Mouse (Mus musculus): ENCODE measurements around the gene Stom. TPM values are rescaled to one million over a fixed set of nuclear protein-coding genes. Genes with fewer than 3 reads are reported as not detected.

Stom gene
- polyA plus RNA-seq, 1 experiment from 2014 or later = 15.4 TPM

DNA sequence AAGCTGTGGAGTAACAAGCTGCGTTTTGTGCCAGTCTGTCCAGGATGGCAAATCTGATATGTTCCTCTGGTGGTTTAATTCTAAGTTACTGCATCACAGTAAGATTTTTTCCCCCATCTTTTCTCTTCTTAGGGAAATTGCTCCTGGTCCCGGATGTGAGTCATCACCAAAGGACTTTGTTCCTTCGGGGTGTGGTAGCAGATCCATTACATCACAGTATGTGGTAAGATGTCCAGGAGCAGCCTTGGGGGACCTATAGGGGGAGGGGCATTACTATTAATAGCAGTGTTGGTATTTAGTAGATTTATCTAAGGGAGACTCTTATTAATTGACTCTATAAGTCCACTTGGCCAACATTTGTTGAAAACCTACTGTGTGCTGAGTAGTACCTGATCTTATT is 5.8 kb upstream of the Stom start:
- Histone ChIP-seq H3K27ac (ENCODE audit: low read depth, low read length) (no peak overlapping the region), H3K9me3 (ENCODE audit: control insufficient read depth, low read length) (no peaks in the 10 kb centered on the region), H3K4me1 (ENCODE audit: control insufficient read depth, insufficient read depth, low read length) (no peaks in the 10 kb centered on the region), H3K36me3 (ENCODE audit: control insufficient read depth, insufficient read depth, low read length) (no peaks in the 10 kb centered on the region), H3K27me3 (ENCODE audit: control insufficient read depth, insufficient read depth, low read length) (no peaks in the 10 kb centered on the region), H3K4me2 (no peak overlapping the region), H3K9ac (ENCODE audit: low read length) (no peak overlapping the region), H3K4me3 (ENCODE audit: low read depth, low read length) (no peak overlapping the region)
- no peak for DNase-seq (ENCODE audit: low spot score, missing footprints)
- no peak for ATAC-seq (ENCODE audit: low FRiP score)
- 85% methylated on average over 3 of the region's 3 CpGs for WGBS

DNA sequence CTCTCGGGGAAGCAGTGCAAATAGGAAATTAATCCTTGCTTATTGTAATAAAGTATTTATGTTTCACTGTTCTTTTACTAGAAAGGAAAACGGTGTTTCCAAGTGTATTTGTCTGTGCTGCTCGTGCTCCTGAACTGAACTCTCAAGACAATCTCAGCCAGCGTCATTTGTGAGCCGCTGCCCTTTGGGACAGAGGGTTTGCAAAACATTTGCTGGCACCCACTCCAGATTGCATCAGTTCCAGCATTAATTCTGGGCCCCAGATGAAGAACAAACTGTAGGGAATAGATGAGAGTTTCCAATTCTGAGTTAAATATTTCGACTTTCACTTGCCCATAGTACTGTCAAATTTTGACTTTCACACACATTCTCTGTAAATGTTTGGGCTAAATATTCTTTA is 1.9 kb upstream of the Stom start:
- H3K9ac ChIP-seq (ENCODE audit: low read length) = no peak overlapping the region
- WGBS = 87% methylated on average over 6 of the region's 6 CpGs
- H3K4me2 ChIP-seq = no peak overlapping the region
- H3K27me3 ChIP-seq (ENCODE audit: control insufficient read depth, insufficient read depth, low read length) = no peaks in the 10 kb centered on the region
- H3K4me3 ChIP-seq (ENCODE audit: low read depth, low read length) = no peak overlapping the region
- no peaks in the 10 kb centered on the region for H3K9me3 ChIP-seq (ENCODE audit: control insufficient read depth, low read length)
- no peak for ATAC-seq (ENCODE audit: low FRiP score)
- no peak for DNase-seq (ENCODE audit: low spot score, missing footprints)
- peaks cover 13% of the 10 kb centered on the region for H3K4me1 ChIP-seq (ENCODE audit: control insufficient read depth, insufficient read depth, low read length)
- H3K27ac ChIP-seq (ENCODE audit: low read depth, low read length) = no peak overlapping the region
- no peaks in the 10 kb centered on the region for H3K36me3 ChIP-seq (ENCODE audit: control insufficient read depth, insufficient read depth, low read length)

DNA sequence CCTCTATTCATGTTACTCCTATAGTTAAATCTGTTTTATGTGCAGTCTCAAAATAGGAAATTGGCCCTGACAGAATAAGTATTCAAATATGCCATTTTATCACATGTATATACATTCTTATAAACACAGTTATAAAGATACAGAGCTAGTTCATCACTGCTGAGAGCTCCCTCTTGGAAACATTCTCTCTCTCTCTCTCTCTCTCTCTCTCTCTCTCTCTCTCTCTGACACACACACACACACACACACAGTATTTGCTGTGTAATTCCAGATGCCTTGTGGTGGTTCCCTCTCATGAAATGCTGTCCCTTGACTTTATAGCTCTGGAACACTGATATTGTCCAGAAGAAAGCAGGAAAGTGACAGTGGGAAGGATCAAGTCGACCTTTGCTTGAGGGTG is 1.3 kb upstream of the Stom start:
- no peak overlapping the region for H3K4me3 ChIP-seq (ENCODE audit: low read depth, low read length)
- H3K27ac ChIP-seq (ENCODE audit: low read depth, low read length) = no peak overlapping the region
- DNase-seq (ENCODE audit: low spot score, missing footprints) = no peak
- no peak overlapping the region for H3K9ac ChIP-seq (ENCODE audit: low read length)
- 78% methylated on average over 1 of the region's 1 CpGs for WGBS
- no peaks in the 10 kb centered on the region for H3K36me3 ChIP-seq (ENCODE audit: control insufficient read depth, insufficient read depth, low read length)
- H3K4me1 ChIP-seq (ENCODE audit: control insufficient read depth, insufficient read depth, low read length) = peaks cover 13% of the 10 kb centered on the region
- H3K27me3 ChIP-seq (ENCODE audit: control insufficient read depth, insufficient read depth, low read length) = no peaks in the 10 kb centered on the region
- no peak overlapping the region for H3K4me2 ChIP-seq
- H3K9me3 ChIP-seq (ENCODE audit: control insufficient read depth, low read length) = no peaks in the 10 kb centered on the region
- ATAC-seq (ENCODE audit: low FRiP score) = no peak

DNA sequence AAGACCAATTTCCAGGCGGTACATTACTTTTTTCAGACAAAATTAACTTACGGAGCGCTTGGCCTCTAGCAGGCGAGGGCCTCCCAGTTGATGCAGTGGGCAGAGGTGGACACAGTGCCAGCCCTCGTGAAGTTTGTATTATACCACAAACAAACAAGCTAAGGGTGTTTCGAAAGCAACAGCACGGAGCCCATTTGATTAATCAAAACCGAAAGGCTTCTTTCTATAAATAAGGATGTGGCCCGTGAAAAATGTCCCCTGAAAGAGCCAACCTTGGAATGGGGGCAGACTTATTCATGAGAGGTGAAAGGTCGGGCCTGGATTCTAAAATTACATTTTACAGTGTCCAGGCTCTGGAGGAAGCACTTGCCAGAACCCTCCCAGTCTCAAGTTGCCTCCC is 643 bp upstream of the Stom start:
- H3K4me2 ChIP-seq = peak overlapping the region; percentile 99
- no peaks in the 10 kb centered on the region for H3K36me3 ChIP-seq (ENCODE audit: control insufficient read depth, insufficient read depth, low read length)
- no peak overlapping the region for H3K27ac ChIP-seq (ENCODE audit: low read depth, low read length)
- H3K4me1 ChIP-seq (ENCODE audit: control insufficient read depth, insufficient read depth, low read length) = peaks cover 13% of the 10 kb centered on the region
- H3K27me3 ChIP-seq (ENCODE audit: control insufficient read depth, insufficient read depth, low read length) = no peaks in the 10 kb centered on the region
- no peak for DNase-seq (ENCODE audit: low spot score, missing footprints)
- no peak for ATAC-seq (ENCODE audit: low FRiP score)
- 51% methylated on average over 10 of the region's 10 CpGs for WGBS
- H3K9ac ChIP-seq (ENCODE audit: low read length) = peak overlapping the region; percentile 60
- no peaks in the 10 kb centered on the region for H3K9me3 ChIP-seq (ENCODE audit: control insufficient read depth, low read length)
- peak overlapping the region; percentile 65 for H3K4me3 ChIP-seq (ENCODE audit: low read depth, low read length)

DNA sequence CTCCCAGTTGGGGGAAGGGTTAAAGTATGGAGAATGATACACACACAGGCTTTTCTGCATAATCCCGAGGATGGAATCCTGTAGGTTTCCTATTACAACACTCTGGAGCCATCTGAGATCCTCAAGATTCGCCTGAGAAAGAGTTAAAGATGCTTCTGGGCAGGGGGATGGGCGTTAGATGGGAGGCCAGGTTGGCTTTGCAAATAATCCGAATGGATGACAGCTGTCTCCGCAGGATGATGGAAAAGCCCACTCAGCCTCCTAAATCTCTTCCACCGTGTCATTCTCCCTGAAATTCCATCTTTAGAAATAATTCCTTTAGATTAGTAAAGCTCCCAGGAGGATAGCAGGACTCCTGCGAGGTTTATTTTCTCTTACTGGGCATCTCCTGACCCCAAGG is 1.2 kb downstream of the Stom start:
- no peak overlapping the region for H3K4me3 ChIP-seq (ENCODE audit: low read depth, low read length)
- H3K9ac ChIP-seq (ENCODE audit: low read length) = no peak overlapping the region; the same call in 1 of the 2 replicates
- 6% methylated on average over 7 of the region's 7 CpGs for WGBS
- no peak overlapping the region for H3K27ac ChIP-seq (ENCODE audit: low read depth, low read length)
- DNase-seq (ENCODE audit: low spot score, missing footprints) = peak; percentile 86
- peaks cover 13% of the 10 kb centered on the region for H3K4me1 ChIP-seq (ENCODE audit: control insufficient read depth, insufficient read depth, low read length)
- no peaks in the 10 kb centered on the region for H3K9me3 ChIP-seq (ENCODE audit: control insufficient read depth, low read length)
- H3K36me3 ChIP-seq (ENCODE audit: control insufficient read depth, insufficient read depth, low read length) = no peaks in the 10 kb centered on the region
- no peak for ATAC-seq (ENCODE audit: low FRiP score)
- peak overlapping the region; percentile 99; the same call in 1 of the 2 replicates for H3K4me2 ChIP-seq
- H3K27me3 ChIP-seq (ENCODE audit: control insufficient read depth, insufficient read depth, low read length) = no peaks in the 10 kb centered on the region

DNA sequence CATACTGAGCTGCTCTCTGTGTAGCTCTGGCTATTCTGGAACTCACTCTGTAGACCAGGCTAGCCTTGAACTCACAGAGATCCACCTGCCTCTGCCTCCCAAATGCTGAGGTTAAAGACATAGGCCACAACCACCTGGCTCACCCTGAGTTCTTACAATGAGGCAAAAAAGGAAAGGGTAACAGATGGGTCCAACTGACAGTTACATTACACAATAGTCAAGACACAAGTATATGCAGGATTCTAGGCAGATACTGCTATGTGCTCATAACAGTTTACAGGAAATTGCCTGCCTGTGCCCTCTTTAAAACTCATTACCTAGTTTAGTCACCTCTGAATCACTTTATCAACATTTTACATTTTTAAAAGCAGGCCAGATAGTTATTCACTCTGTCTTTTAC is 3.1 kb downstream of the Stom start:
- ATAC-seq (ENCODE audit: low FRiP score) = no peak
- Histone ChIP-seq H3K9ac (ENCODE audit: low read length) (no peak overlapping the region), H3K4me2 (no peak overlapping the region)

DNA sequence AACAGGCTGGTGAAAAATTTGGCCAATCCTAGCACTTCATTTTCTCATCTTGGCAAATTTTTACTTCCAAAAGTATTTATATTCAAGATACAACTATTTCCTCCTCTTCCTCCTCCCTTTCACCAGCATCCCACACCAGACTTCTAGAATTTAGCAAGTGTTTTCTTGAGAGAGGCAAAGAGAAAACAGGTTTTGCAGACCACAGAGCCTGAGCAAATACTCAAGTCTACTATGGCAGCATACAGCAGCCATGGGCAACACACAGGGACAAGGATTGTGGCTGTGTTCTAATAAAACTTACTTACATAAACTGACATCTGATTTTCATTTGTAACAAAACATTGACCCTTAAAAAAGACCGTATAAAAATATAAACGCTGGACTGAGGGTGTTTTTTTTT is 5.6 kb downstream of the Stom start:
- Histone ChIP-seq H3K9ac (ENCODE audit: low read length) (no peak overlapping the region), H3K36me3 (ENCODE audit: control insufficient read depth, insufficient read depth, low read length) (no peaks in the 10 kb centered on the region), H3K27me3 (ENCODE audit: control insufficient read depth, insufficient read depth, low read length) (no peaks in the 10 kb centered on the region), H3K4me1 (ENCODE audit: control insufficient read depth, insufficient read depth, low read length) (peaks cover 8% of the 10 kb centered on the region), H3K4me3 (ENCODE audit: low read depth, low read length) (no peak overlapping the region), H3K4me2 (no peak overlapping the region), H3K27ac (ENCODE audit: low read depth, low read length) (no peak overlapping the region), H3K9me3 (ENCODE audit: control insufficient read depth, low read length) (no peaks in the 10 kb centered on the region)
- 70% methylated on average over 2 of the region's 2 CpGs for WGBS
- no peak for DNase-seq (ENCODE audit: low spot score, missing footprints)
- no peak for ATAC-seq (ENCODE audit: low FRiP score)

More for the DNA sequence above, 3.1 kb downstream of the Stom start:
- H3K9me3 ChIP-seq (ENCODE audit: control insufficient read depth, low read length) = no peaks in the 10 kb centered on the region
- no peak overlapping the region for H3K4me3 ChIP-seq (ENCODE audit: low read depth, low read length)
- peaks cover 13% of the 10 kb centered on the region for H3K4me1 ChIP-seq (ENCODE audit: control insufficient read depth, insufficient read depth, low read length)
- H3K27ac ChIP-seq (ENCODE audit: low read depth, low read length) = no peak overlapping the region
- no peak for DNase-seq (ENCODE audit: low spot score, missing footprints)
- no peaks in the 10 kb centered on the region for H3K27me3 ChIP-seq (ENCODE audit: control insufficient read depth, insufficient read depth, low read length)
- no peaks in the 10 kb centered on the region for H3K36me3 ChIP-seq (ENCODE audit: control insufficient read depth, insufficient read depth, low read length)

DNA sequence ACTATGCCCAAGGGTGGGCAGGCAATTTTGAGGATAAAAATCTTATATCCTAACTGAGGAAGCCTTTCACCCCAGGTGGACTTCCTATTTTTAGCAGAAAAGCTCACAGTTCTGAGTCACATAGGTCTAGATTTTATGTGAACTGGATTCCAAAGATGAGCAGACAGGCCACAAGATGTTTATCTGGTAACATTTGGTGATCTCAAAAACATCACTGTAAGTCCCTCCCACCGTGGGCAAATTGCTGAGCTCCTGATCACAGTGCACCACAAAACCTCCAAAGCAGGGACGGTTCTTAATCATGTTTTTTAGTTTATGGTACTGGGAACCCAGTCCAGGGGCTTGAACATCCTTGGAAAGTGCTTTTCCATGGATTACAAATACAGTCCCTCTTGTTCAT is 7.7 kb downstream of the Stom start:
- 88% methylated on average over 2 of the region's 2 CpGs for WGBS
- H3K4me1 ChIP-seq (ENCODE audit: control insufficient read depth, insufficient read depth, low read length) = no peaks in the 10 kb centered on the region
- H3K27ac ChIP-seq (ENCODE audit: low read depth, low read length) = no peak overlapping the region
- no peak for ATAC-seq (ENCODE audit: low FRiP score)
- no peaks in the 10 kb centered on the region for H3K36me3 ChIP-seq (ENCODE audit: control insufficient read depth, insufficient read depth, low read length)
- no peak overlapping the region for H3K9ac ChIP-seq (ENCODE audit: low read length)
- H3K27me3 ChIP-seq (ENCODE audit: control insufficient read depth, insufficient read depth, low read length) = no peaks in the 10 kb centered on the region
- H3K9me3 ChIP-seq (ENCODE audit: control insufficient read depth, low read length) = no peaks in the 10 kb centered on the region
- H3K4me3 ChIP-seq (ENCODE audit: low read depth, low read length) = no peak overlapping the region
- DNase-seq (ENCODE audit: low spot score, missing footprints) = no peak
- no peak overlapping the region for H3K4me2 ChIP-seq

DNA sequence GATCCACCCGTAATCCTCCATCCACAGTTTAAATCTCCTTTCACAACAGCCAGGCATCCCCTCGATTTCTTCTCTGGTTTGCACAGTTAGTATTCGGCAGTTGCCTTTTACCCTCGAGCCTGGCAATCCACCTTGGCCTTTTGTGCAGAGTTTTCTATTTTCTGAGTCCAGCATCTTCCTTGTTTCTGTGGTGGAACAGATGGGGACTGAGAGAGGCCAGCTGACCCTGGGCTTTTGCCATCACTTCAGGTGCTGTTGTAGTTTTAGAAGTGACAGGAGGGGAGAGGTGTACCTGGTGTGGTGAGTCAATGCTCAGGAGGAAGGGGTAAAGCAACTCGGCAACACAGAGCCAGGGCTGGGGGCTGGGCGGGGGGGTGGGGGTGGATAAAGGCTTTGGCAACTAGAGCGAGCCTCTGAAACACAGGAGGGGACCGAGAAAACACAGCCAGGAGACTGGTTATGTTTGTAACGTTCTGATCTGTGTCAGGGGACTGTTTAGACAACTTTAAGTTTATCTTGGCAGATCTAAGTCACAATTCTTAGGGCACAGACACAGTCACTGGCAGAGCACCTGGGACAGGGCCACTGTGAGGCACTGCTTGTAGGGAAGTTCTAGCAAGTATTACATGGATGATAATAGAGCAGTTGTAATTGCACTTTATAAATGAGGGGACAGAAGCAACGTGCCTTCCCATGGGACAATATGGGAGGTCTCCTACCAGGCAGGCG is 8.5 kb downstream of the Stom start:
- no peak overlapping the region for H3K4me3 ChIP-seq (ENCODE audit: low read depth, low read length)
- no peaks in the 10 kb centered on the region for H3K4me1 ChIP-seq (ENCODE audit: control insufficient read depth, insufficient read depth, low read length)
- no peak overlapping the region for H3K9ac ChIP-seq (ENCODE audit: low read length)
- H3K4me2 ChIP-seq = no peak overlapping the region
- WGBS = 29% methylated on average over 11 of the region's 11 CpGs
- no peaks in the 10 kb centered on the region; the same call in 1 of the 2 replicates for H3K27me3 ChIP-seq (ENCODE audit: control insufficient read depth, insufficient read depth, low read length)
- H3K9me3 ChIP-seq (ENCODE audit: control insufficient read depth, low read length) = no peaks in the 10 kb centered on the region
- no peak for ATAC-seq (ENCODE audit: low FRiP score)
- no peaks in the 10 kb centered on the region for H3K36me3 ChIP-seq (ENCODE audit: control insufficient read depth, insufficient read depth, low read length)
- no peak for DNase-seq (ENCODE audit: low spot score, missing footprints)
- H3K27ac ChIP-seq (ENCODE audit: low read depth, low read length) = no peak overlapping the region

Measured in midbrain, embryonic 11.5 days (tissue).